Mouse (Mus musculus): ENCODE measurements at regions not wholly inside any gene's neighbourhood (a gene's known extent, or its start where the extent isn't known, plus 50 kb on each side); places are given as distances from the start of the nearest gene placed in this dataset.

GRCm38 (mm10) chr16:90599329-90599870 lies 127.8 kb downstream of the Mis18a start:
- no peaks in the 10 kb centered on the region for H3K79me2 ChIP-seq (replicated peaks; ENCODE audit: control insufficient read depth, insufficient read depth, low read length)
- H3K36me3 ChIP-seq (ENCODE audit: control insufficient read depth, insufficient read depth, low read length) = no peaks in the 10 kb centered on the region
- TF ChIP-seq CTCF (IDR thresholded peaks at IDR 0.05) (no peak), EP300 (IDR thresholded peaks at IDR 0.05; ENCODE audit: insufficient read depth, low read depth, low read length) (no peak), POLR2A (IDR thresholded peaks at IDR 0.05; ENCODE audit: insufficient read depth, low read depth, low read length) (no peak)
- DNase-seq = peak in 1 of 2 experiments; percentile 7
- H3K27me3 ChIP-seq (ENCODE audit: control insufficient read depth, insufficient read depth, low read length) = 0 out of 2 replicates have a peak, but pooled peaks cover 1% of the 10 kb centered on the region
- 67% methylated on average over 7 of the region's 7 CpGs for WGBS
- H3K4me3 ChIP-seq = no peak overlapping the region
- no peak overlapping the region for H3K9ac ChIP-seq (ENCODE audit: low read depth, low read length)
- intact Hi-C loops (cut with DNase I) = no loop called here
- H3K27ac ChIP-seq = no peak overlapping the region
- no peaks in the 10 kb centered on the region for H3K4me1 ChIP-seq (ENCODE audit: control insufficient read depth, insufficient read depth, low read length)

- H3K79me2 ChIP-seq (replicated peaks; ENCODE audit: control insufficient read depth, insufficient read depth, low read length) = no peaks in the 10 kb centered on the region
- intact Hi-C loops (cut with DNase I) = no loop called here
- H3K9ac ChIP-seq (ENCODE audit: low read depth, low read length) = no peak overlapping the region
- TF ChIP-seq EP300 (IDR thresholded peaks at IDR 0.05; ENCODE audit: insufficient read depth, low read depth, low read length) = no peak
- no peak for TF ChIP-seq CTCF (IDR thresholded peaks at IDR 0.05)
- TF ChIP-seq POLR2A (IDR thresholded peaks at IDR 0.05; ENCODE audit: insufficient read depth, low read depth, low read length) = no peak
- DNase-seq = no peak
- no peak overlapping the region for H3K4me3 ChIP-seq
- WGBS = 76% methylated on average over 7 of the region's 7 CpGs
- H3K4me1 ChIP-seq (ENCODE audit: control insufficient read depth, insufficient read depth, low read length) = no peaks in the 10 kb centered on the region
- H3K27ac ChIP-seq = no peak overlapping the region
- no peaks in the 10 kb centered on the region for H3K36me3 ChIP-seq (ENCODE audit: control insufficient read depth, insufficient read depth, low read length)
- 0 out of 2 replicates have a peak, but pooled peaks cover 1% of the 10 kb centered on the region for H3K27me3 ChIP-seq (ENCODE audit: control insufficient read depth, insufficient read depth, low read length)
Observed at GRCm38 (mm10) chr16:90598727-90599126, 128.5 kb downstream of the Mis18a start.

- no peak for TF ChIP-seq EP300 (IDR thresholded peaks at IDR 0.05; ENCODE audit: insufficient read depth, low read depth, low read length)
- no peak overlapping the region for H3K9ac ChIP-seq (ENCODE audit: low read depth, low read length)
- no peak overlapping the region for H3K27ac ChIP-seq
- peak in 1 of 2 experiments; percentile 3 for DNase-seq
- H3K27me3 ChIP-seq (ENCODE audit: control insufficient read depth, insufficient read depth, low read length) = 0 out of 2 replicates have a peak, but pooled peaks cover 1% of the 10 kb centered on the region
- H3K79me2 ChIP-seq (replicated peaks; ENCODE audit: control insufficient read depth, insufficient read depth, low read length) = no peaks in the 10 kb centered on the region
- H3K36me3 ChIP-seq (ENCODE audit: control insufficient read depth, insufficient read depth, low read length) = no peaks in the 10 kb centered on the region
- H3K4me1 ChIP-seq (ENCODE audit: control insufficient read depth, insufficient read depth, low read length) = no peaks in the 10 kb centered on the region
- no peak overlapping the region for H3K4me3 ChIP-seq
- intact Hi-C loops (cut with DNase I) = no loop called here
- WGBS = 62% methylated on average over 6 of the region's 6 CpGs
Observed at GRCm38 (mm10) chr16:90592721-90593481, 134.3 kb downstream of the Mis18a start.

GRCm38 (mm10) chr16:90585171-90585570 lies 142.0 kb downstream of the Mis18a start:
- TF ChIP-seq POLR2A (IDR thresholded peaks at IDR 0.05; ENCODE audit: insufficient read depth, low read depth, low read length) (no peak), CTCF (IDR thresholded peaks at IDR 0.05) (no peak), EP300 (IDR thresholded peaks at IDR 0.05; ENCODE audit: insufficient read depth, low read depth, low read length) (no peak)
- H3K27ac ChIP-seq = no peak overlapping the region
- H3K4me1 ChIP-seq (ENCODE audit: control insufficient read depth, insufficient read depth, low read length) = no peaks in the 10 kb centered on the region
- H3K79me2 ChIP-seq (replicated peaks; ENCODE audit: control insufficient read depth, insufficient read depth, low read length) = no peaks in the 10 kb centered on the region
- intact Hi-C loops (cut with DNase I) = no loop called here
- no peaks in the 10 kb centered on the region for H3K36me3 ChIP-seq (ENCODE audit: control insufficient read depth, insufficient read depth, low read length)
- H3K9ac ChIP-seq (ENCODE audit: low read depth, low read length) = no peak overlapping the region
- DNase-seq = no peak
- H3K27me3 ChIP-seq (ENCODE audit: control insufficient read depth, insufficient read depth, low read length) = no peaks in the 10 kb centered on the region
- H3K4me3 ChIP-seq = no peak overlapping the region
- WGBS = 82% methylated on average over 7 of the region's 7 CpGs

GRCm38 (mm10) chr16:90580411-90580810 lies 146.8 kb downstream of the Mis18a start:
- Histone ChIP-seq H3K9ac (ENCODE audit: low read depth, low read length) (no peak overlapping the region), H3K27me3 (ENCODE audit: control insufficient read depth, insufficient read depth, low read length) (no peaks in the 10 kb centered on the region), H3K79me2 (replicated peaks; ENCODE audit: control insufficient read depth, insufficient read depth, low read length) (no peaks in the 10 kb centered on the region), H3K27ac (no peak overlapping the region), H3K4me1 (ENCODE audit: control insufficient read depth, insufficient read depth, low read length) (no peaks in the 10 kb centered on the region), H3K36me3 (ENCODE audit: control insufficient read depth, insufficient read depth, low read length) (no peaks in the 10 kb centered on the region), H3K4me3 (no peak overlapping the region)
- no peak for TF ChIP-seq EP300 (IDR thresholded peaks at IDR 0.05; ENCODE audit: insufficient read depth, low read depth, low read length)
- TF ChIP-seq CTCF (IDR thresholded peaks at IDR 0.05) = no peak
- TF ChIP-seq POLR2A (IDR thresholded peaks at IDR 0.05; ENCODE audit: insufficient read depth, low read depth, low read length) = no peak
- intact Hi-C loops (cut with DNase I) = no loop called here
- WGBS = 54% methylated on average over 8 of the region's 8 CpGs
- DNase-seq = no peak

- H3K36me3 ChIP-seq (ENCODE audit: control insufficient read depth, insufficient read depth, low read length) = no peaks in the 10 kb centered on the region
- no peaks in the 10 kb centered on the region for H3K27me3 ChIP-seq (ENCODE audit: control insufficient read depth, insufficient read depth, low read length)
- no peaks in the 10 kb centered on the region for H3K4me1 ChIP-seq (ENCODE audit: control insufficient read depth, insufficient read depth, low read length)
- TF ChIP-seq POLR2A (IDR thresholded peaks at IDR 0.05; ENCODE audit: insufficient read depth, low read depth, low read length) = no peak
- no peak for TF ChIP-seq CTCF (IDR thresholded peaks at IDR 0.05)
- H3K79me2 ChIP-seq (replicated peaks; ENCODE audit: control insufficient read depth, insufficient read depth, low read length) = no peaks in the 10 kb centered on the region
- no peak overlapping the region for H3K9ac ChIP-seq (ENCODE audit: low read depth, low read length)
- H3K27ac ChIP-seq = no peak overlapping the region
- no peak overlapping the region for H3K4me3 ChIP-seq
- intact Hi-C loops (cut with DNase I) = no loop called here
- DNase-seq = no peak
Observed at GRCm38 (mm10) chr16:90571107-90571506, 156.1 kb downstream of the Mis18a start.
